Mouse (Mus musculus) hindbrain, embryonic 10.5 days (tissue): ENCODE measurements at regions not wholly inside any gene's neighbourhood (a gene's known extent, or its start where the extent isn't known, plus 50 kb on each side); places are given as distances from the start of the nearest gene placed in this dataset.

Source experiments
- DNase-seq: peaks from one replicate; pipeline ENCODE4 v3.0.0-alpha.2; 2017; ENCODE audit warnings: low spot score
- H3K27ac ChIP-seq: fragments of 300-500 bp; sonication (generic); 2 replicates; pipeline ENCODE4 v1.5.1; 2016; ENCODE audit warnings: mild to moderate bottlenecking, moderate library complexity
- H3K27me3 ChIP-seq: fragments of 300-500 bp; sonication (generic); 2 replicates; pipeline ENCODE4 v1.6.1; 2016; ENCODE audit warnings: mild to moderate bottlenecking; ENCODE audit not compliant: poor library complexity, insufficient read depth, severe bottlenecking
- H3K36me3 ChIP-seq: fragments of 300-500 bp; sonication (generic); 2 replicates; pipeline ENCODE4 v1.6.1; 2016; ENCODE audit warnings: mild to moderate bottlenecking, moderate library complexity
- H3K4me1 ChIP-seq: fragments of 300-500 bp; sonication (generic); replicated peaks from 2 replicates; pipeline ENCODE4 v1.6.1; 2016; ENCODE audit warnings: mild to moderate bottlenecking
- H3K4me3 ChIP-seq: fragments of 300-500 bp; sonication (generic); 2 replicates; pipeline ENCODE4 v1.5.1; 2016; ENCODE audit warnings: mild to moderate bottlenecking, moderate library complexity
- H3K9me3 ChIP-seq: fragments of 300-500 bp; sonication (generic); 2 replicates; pipeline ENCODE4 v1.6.1; 2016; ENCODE audit warnings: mild to moderate bottlenecking, moderate library complexity
- WGBS: fragments of 180-500 bp; shearing (Covaris S2); methylation state at CpG from one replicate; pipeline ENCODE4 v1.1.7; 2016; 5-methylcytosine and 5-hydroxymethylcytosine counted together

GRCm38 (mm10) chr13:39250096-39250495 lies 289.4 kb upstream of the Slc35b3 start:
- Histone ChIP-seq H3K27ac (no peak overlapping the region), H3K27me3 (no peaks in the 10 kb centered on the region), H3K9me3 (no peaks in the 10 kb centered on the region), H3K36me3 (no peaks in the 10 kb centered on the region), H3K4me1 (no peaks in the 10 kb centered on the region), H3K4me3 (no peak overlapping the region)
- no peak for DNase-seq
- 81% methylated on average over 4 of the region's 4 CpGs for WGBS

DNA sequence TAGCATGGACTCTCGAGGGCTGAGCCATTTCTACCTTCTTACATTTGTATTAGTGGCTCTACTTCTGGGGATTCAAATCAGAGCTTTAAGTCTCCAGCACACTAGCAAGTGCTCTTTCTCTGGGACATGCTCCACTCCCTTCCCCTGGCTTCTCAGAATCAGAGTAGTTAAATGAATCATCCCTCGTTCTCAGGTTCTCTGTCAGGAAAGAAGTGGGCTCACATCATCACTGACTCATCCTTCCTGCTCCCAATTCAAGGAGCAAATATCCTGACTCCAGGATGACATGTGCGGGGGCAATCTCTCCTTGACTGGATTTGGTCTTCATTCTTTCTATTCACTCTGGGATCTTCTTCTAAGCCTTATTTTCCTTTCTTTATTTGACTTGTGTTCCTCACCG lies 266.2 kb upstream of the Slc35b3 start:
- DNase-seq: no peak
- H3K9me3 ChIP-seq: no peaks in the 10 kb centered on the region
- no peak overlapping the region for H3K4me3 ChIP-seq
- H3K27ac ChIP-seq: no peak overlapping the region
- no peaks in the 10 kb centered on the region for H3K36me3 ChIP-seq
- WGBS: 84% methylated on average over 4 of the region's 4 CpGs
- no peaks in the 10 kb centered on the region for H3K27me3 ChIP-seq
- no peaks in the 10 kb centered on the region for H3K4me1 ChIP-seq

DNA sequence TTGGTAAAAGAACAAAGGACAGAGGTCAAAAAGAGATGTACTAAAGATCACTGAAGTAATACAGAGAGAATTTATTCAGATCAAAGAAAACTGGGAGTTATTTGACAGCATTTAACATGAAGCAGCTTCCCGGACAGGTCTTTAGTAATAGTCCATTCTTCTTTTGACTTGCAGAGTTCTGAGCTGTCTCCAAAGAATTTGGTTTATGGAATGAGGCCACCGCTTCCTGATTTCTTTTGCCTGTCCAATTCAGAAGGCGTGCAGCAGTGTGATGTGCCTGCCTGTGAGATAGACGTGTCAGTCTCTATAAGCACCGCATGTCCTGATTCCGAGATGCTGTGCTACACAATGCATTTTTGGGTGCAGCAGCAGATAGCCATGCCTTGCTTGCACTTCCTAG lies 265.0 kb upstream of the Slc35b3 start:
- no peak overlapping the region for H3K27ac ChIP-seq
- H3K9me3 ChIP-seq: no peaks in the 10 kb centered on the region
- 79% methylated on average over 6 of the region's 6 CpGs for WGBS

GRCm38 (mm10) chr13:39211076-39211475 lies 250.4 kb upstream of the Slc35b3 start:
- DNase-seq: no peak
- Histone ChIP-seq H3K9me3 (no peaks in the 10 kb centered on the region), H3K4me1 (no peaks in the 10 kb centered on the region), H3K27ac (no peak overlapping the region), H3K36me3 (no peaks in the 10 kb centered on the region), H3K4me3 (no peak overlapping the region), H3K27me3 (no peaks in the 10 kb centered on the region)
- WGBS: 81% methylated on average over 8 of the region's 8 CpGs

More for the DNA sequence above, 265.0 kb upstream of the Slc35b3 start:
- H3K4me3 ChIP-seq: no peak overlapping the region
- DNase-seq: no peak
- no peaks in the 10 kb centered on the region for H3K4me1 ChIP-seq
- H3K27me3 ChIP-seq: no peaks in the 10 kb centered on the region
- H3K36me3 ChIP-seq: no peaks in the 10 kb centered on the region

GRCm38 (mm10) chr13:39183715-39184179 lies 223.1 kb upstream of the Slc35b3 start:
- no peaks in the 10 kb centered on the region for H3K36me3 ChIP-seq
- no peak for DNase-seq
- WGBS: 49% methylated on average over 2 of the region's 2 CpGs
- H3K4me1 ChIP-seq: no peaks in the 10 kb centered on the region
- H3K9me3 ChIP-seq: no peaks in the 10 kb centered on the region
- no peak overlapping the region for H3K4me3 ChIP-seq
- no peaks in the 10 kb centered on the region for H3K27me3 ChIP-seq
- H3K27ac ChIP-seq: no peak overlapping the region

DNA sequence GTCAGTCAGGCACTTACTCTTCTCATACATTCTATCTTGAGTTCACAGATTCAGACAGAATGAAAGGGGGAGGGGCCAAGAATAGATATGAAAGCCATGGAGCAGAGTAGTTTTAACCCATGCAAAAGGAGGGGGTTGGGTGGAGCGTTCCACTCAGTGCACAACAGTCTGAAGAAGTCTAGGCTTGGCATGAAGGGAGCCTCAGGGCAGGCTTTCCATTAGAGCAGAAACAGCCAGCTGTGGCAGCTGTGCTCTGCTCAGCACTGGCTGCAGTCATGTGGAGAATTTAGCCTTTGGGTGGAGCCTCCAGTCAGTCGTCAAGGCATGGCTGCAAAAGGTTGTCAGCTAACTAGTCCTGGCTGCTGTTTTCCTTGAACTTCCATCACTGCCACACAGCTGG lies 201.3 kb upstream of the Slc35b3 start:
- Histone ChIP-seq H3K36me3 (no peaks in the 10 kb centered on the region), H3K9me3 (no peaks in the 10 kb centered on the region), H3K4me1 (peaks cover 3% of the 10 kb centered on the region; the same call in 1 of the 2 replicates), H3K27me3 (no peaks in the 10 kb centered on the region), H3K4me3 (no peak overlapping the region), H3K27ac (no peak overlapping the region)
- peak; percentile 2 for DNase-seq
- WGBS: 49% methylated on average over 2 of the region's 2 CpGs

DNA sequence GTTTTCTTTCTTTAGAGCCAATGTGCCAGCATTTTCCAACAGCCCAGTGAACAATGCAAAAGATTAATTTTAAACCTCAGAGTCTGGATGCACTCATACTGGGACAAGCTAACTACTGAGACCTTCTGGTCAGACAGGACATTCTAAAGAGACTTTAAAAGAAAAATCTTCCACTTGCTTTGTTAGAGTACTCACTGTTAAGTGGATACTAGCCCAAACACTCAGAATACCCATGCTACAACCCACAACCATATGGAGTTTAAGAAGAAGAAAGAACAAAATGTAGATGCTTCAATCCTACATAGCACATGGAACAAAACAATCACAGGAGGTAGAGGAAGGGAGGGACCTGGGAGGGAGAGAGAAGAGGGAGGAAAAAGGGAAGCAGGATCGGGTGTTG lies 167.3 kb upstream of the Slc35b3 start:
- no peak for DNase-seq
- Histone ChIP-seq H3K4me3 (no peak overlapping the region), H3K36me3 (no peaks in the 10 kb centered on the region), H3K4me1 (no peaks in the 10 kb centered on the region), H3K9me3 (no peaks in the 10 kb centered on the region), H3K27me3 (no peaks in the 10 kb centered on the region), H3K27ac (no peak overlapping the region)
- 77% methylated on average over 1 of the region's 1 CpGs for WGBS

GRCm38 (mm10) chr13:39092058-39092457 lies 131.4 kb upstream of the Slc35b3 start:
- DNase-seq: no peak
- Histone ChIP-seq H3K4me1 (no peaks in the 10 kb centered on the region), H3K4me3 (no peak overlapping the region), H3K27ac (no peak overlapping the region), H3K36me3 (no peaks in the 10 kb centered on the region), H3K27me3 (no peaks in the 10 kb centered on the region), H3K9me3 (no peaks in the 10 kb centered on the region)
- WGBS: 91% methylated on average over 2 of the region's 2 CpGs

DNA sequence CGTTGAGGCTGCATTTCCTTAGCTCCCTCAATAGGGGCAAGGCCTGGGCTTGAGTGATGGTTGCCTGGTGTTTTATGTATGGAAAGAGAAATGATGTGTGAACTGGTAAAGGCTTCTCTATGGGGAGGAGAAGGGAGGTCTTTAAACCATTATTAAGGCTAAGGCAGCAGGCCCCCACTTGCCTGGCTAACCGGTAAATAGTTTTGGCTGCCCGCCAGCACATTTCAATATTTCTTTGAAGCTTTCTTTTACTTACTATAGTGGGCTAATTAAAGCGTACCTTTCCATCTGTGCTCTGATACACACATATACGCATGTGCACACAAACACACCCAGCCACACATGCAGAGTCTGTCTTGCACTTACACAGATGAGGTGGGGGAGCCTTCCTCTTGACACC lies 123.9 kb upstream of the Slc35b3 start:
- no peaks in the 10 kb centered on the region for H3K27me3 ChIP-seq
- H3K27ac ChIP-seq: no peak overlapping the region
- no peaks in the 10 kb centered on the region for H3K4me1 ChIP-seq
- no peak for DNase-seq
- no peaks in the 10 kb centered on the region for H3K36me3 ChIP-seq
- WGBS: 75% methylated on average over 5 of the region's 5 CpGs
- H3K4me3 ChIP-seq: no peak overlapping the region
- no peaks in the 10 kb centered on the region for H3K9me3 ChIP-seq

DNA sequence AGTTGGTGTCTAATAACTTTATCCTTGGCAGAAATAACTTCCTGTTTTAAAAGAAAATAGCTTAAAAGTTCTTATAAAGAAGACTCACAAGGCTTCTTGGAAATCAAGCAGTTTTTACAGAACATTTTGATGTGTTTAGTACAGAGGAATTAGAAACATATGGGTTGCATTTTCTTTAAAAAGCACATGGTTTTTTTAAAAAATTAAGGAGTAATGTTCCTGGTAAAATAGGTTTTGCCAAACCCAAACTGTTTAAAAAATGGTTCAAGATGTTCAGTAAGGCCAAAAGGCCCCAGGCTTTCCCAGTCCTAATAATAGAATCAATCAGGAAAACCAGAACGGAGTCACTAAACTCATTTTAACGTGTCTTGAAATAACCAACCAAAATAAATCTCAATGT lies 113.5 kb upstream of the Slc35b3 start:
- H3K4me1 ChIP-seq: no peaks in the 10 kb centered on the region
- no peaks in the 10 kb centered on the region for H3K27me3 ChIP-seq
- 76% methylated on average over 2 of the region's 2 CpGs for WGBS
- no peak overlapping the region for H3K27ac ChIP-seq
- H3K36me3 ChIP-seq: no peaks in the 10 kb centered on the region
- no peak overlapping the region for H3K4me3 ChIP-seq
- no peak for DNase-seq
- H3K9me3 ChIP-seq: no peaks in the 10 kb centered on the region

- Histone ChIP-seq H3K9me3 (peaks cover 8% of the 10 kb centered on the region; the same call in 1 of the 2 replicates), H3K27ac (no peak overlapping the region), H3K27me3 (no peaks in the 10 kb centered on the region), H3K4me1 (no peaks in the 10 kb centered on the region), H3K4me3 (no peak overlapping the region), H3K36me3 (no peaks in the 10 kb centered on the region)
- 73% methylated on average over 3 of the region's 3 CpGs for WGBS
- DNase-seq: no peak
These were observed 71.6 kb upstream of the Slc35b3 start for GRCm38 (mm10) chr13:39032263-39032662.

DNA sequence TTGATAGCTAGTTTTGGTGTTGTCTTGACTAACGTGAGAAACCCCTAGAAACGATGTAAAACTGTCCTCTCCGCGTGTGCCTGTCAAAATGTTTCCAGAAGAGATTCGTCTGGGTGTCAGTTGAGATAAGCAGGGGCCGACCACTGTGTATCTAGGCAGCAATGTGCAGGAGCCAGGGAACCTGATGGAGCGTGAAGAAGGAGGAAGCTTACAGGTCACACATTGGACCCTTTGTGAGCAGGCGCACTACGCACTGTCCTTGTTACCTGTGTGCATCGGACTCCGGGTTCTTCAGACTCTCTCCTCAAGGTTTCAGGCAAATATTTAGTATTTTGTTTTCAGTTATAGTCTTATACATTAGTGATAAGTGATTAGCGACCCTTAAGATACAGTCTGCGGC lies 59.5 kb upstream of the Slc35b3 start:
- H3K27ac ChIP-seq: no peak overlapping the region
- WGBS: 90% methylated on average over 13 of the region's 13 CpGs

DNA sequence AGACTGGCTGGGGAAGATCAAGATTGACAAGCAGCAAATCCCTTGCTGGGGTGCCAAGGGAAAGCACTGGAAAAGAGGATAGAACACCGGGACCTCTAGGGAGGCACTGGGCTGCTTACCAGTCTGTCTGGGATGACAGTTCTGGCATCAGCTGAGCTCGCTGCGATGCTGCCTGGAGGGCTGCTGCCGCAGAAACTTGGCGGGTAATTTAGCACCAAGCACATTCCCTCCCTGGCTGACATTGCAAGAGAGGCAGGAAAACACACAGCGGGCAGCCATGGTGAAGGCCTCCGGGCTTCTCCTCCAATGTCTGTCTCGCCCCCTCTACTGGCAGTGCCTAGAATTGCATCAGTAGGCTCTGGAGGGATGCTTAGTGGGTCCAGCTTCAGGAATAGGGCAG lies 51.0 kb upstream of the Slc35b3 start:
- Histone ChIP-seq H3K4me3 (peak overlapping the region; percentile 41), H3K9me3 (no peaks in the 10 kb centered on the region)
- WGBS: 11% methylated on average over 8 of the region's 8 CpGs

More for the DNA sequence above, 59.5 kb upstream of the Slc35b3 start:
- Histone ChIP-seq H3K9me3 (no peaks in the 10 kb centered on the region), H3K4me3 (no peak overlapping the region), H3K27me3 (no peaks in the 10 kb centered on the region), H3K4me1 (no peaks in the 10 kb centered on the region), H3K36me3 (no peaks in the 10 kb centered on the region)
- DNase-seq: no peak

More for the DNA sequence above, 51.0 kb upstream of the Slc35b3 start:
- H3K4me1 ChIP-seq: peaks cover 5% of the 10 kb centered on the region; the same call in 1 of the 2 replicates
- H3K27me3 ChIP-seq: no peaks in the 10 kb centered on the region
- peak overlapping the region; percentile 56; the same call in 1 of the 2 replicates for H3K27ac ChIP-seq
- peak; percentile 85 for DNase-seq
- no peaks in the 10 kb centered on the region for H3K36me3 ChIP-seq
